Mouse (Mus musculus) left cerebral cortex, adult 8-10 months (tissue): ENCODE results near the gene Hist1h3c. TPM values are rescaled to one million over a fixed set of nuclear protein-coding genes. Genes with fewer than 3 reads are reported as not detected.
"Not testable (repeated sequence)": the region's sequence is repeated elsewhere in the genome, so short reads cannot be mapped to it uniquely, and the experiment has no call there.

Experiments used
- DNase-seq, 2 experiments: peaks; one replicate each; pipeline ENCODE4 v3.0.0; 2022; ENCODE audit warnings: low spot score in 2 of 2
- total RNA-seq, 4 experiments: library from RNA; stranded (reverse); gene quantifications; 2 replicates each; pipeline ENCODE4 v1.2.4; 2022

Gene Hist1h3c
- total RNA-seq = 1 to 10 TPM; 1.1 to 3.3 (median 2.8) TPM

DNA sequence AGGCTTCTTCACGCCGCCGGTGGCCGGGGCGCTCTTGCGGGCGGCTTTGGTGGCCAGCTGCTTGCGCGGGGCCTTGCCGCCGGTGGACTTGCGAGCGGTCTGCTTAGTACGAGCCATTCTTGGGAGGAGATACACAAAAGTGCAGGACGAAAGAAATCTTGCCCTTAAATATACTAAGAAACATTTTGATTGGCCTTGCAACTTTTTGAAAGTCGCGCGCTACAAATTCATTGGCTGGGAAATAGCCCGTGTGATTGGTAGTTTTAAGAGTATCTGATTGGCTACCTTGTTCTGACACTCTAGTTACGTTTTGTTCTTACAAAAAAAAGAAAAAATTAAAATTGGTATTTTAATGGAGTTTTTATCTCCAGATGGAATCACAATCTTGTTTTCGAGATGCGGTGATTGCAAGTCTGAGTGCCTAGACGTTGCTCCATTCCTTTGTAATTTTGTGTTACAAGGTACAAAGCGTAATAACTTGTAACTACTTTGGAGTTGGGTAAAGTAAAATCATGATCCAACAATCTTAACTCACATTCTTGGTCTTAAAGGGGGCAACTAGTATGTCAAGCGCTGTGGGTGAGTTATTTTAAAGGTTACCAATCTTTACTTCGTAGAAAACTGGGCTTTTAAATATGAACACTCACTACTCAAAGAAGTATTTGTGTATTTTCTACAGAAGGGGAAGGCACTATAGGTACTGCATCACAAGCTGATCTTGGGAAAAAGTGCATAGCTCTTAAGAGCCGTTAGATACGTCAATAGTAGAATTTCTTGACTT, at the start of gene Hist1h3c:
Gene Hist1h3c, minus strand, starts transcription at position 222 of the 781 bp plus-strand sequence.
- peak; percentile 71 to 81 for DNase-seq

DNA sequence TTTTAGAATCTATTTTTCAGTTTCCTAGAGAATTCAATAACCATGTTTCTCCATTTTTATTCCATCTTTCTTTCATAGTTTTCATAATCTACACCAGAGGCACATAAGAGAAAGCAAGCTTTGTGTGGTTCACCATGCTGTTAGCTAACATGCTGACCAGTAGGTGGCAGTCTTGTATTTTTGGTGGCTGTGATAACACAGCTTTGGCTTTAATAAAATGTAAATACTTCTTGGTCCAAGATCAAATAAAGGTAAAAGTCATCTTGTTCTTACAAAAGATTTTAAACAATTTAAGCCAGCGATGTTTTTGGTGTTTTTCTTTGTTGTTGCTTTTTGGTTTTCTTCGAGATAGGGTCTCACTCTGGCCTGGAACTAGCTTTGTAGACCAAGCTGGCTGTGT, 47.1 kb upstream of the Hist1h3c start:
- DNase-seq = peak in 1 of 2 experiments; percentile 15

DNA sequence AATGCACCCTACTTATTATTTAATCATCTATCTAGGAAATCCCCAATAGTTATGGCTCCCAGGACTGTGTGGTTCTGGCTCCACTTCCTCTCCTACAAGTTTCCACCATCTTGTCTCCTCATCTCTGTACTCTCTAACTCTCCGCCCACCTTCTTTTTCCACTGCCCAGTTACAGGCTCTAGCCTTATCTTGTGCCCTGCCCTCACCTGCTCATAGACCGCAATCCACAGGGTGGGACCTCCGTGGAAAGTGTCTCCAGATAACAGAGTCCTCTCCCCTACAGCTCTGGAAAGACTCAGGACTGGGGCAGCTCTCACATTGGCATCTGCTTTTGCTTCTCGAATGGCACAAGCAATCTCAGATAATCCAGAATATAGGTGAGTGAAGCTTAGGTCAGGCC, 33.6 kb upstream of the Hist1h3c start:
- no peak for DNase-seq

- DNase-seq = no peak
Observed at GRCm38 (mm10) chr13:23778339-23778738, 32.9 kb upstream of the Hist1h3c start.

GRCm38 (mm10) chr13:23772561-23773313, 27.3 kb upstream of the Hist1h3c start:
- DNase-seq = no peak

GRCm38 (mm10) chr13:23769613-23770012, 24.2 kb upstream of the Hist1h3c start, which contains the start of gene Trim38:
Trim38 (plus strand) TSS chr13:23769913.
- not testable (repeated sequence) for DNase-seq

DNA sequence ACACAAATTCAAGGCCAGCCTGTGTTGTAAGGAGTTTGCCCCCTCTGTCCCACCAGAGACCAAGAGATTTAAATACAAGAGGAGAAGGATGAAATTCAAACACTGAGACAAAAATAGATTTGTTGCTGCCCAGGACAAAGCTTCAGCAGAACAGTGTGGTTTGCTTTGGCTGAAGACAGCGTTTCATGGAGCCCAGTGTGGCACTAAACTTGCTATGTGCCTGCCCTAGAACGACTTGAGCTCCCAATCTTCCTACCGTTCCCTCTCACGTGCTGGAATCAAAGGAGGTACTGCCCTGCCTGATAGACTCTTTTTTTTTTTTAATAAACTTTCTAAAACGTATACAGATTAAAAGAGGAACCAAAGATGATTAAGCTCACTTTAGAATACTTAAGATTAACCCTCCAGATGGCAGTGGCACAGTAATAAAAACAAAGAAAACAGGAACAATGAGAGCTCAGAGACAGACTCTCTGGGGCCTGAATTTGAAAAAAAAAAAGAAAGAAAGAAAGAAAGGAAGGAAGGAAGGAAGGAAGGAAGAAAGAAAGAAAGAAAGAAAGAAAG, 23.5 kb upstream of the Hist1h3c start:
- DNase-seq = no peak

DNA sequence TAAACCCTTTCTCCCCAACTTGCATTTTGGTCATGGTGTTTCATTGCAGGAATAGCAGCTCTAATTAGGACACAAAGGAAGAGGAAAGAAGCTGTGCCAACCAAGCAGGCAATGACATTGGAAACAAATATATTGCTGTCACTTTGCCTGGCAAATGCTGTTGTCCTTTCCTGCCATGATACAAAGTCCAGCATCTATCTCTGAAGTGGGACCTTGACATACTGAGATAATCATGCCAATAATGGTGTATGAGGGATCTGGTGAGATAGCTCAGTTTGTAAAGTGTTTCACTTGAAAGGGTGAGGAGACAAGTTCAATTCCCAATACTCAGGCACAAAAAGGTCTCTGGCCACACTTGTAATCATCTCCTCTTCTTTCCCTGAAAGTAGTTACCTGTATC, 21.4 kb upstream of the Hist1h3c start:
- no peak for DNase-seq

GRCm38 (mm10) chr13:23765172-23765513, 19.7 kb upstream of the Hist1h3c start:
- no peak for DNase-seq

- DNase-seq = no peak
Observed at GRCm38 (mm10) chr13:23764324-23765171, 19.1 kb upstream of the Hist1h3c start.

DNA sequence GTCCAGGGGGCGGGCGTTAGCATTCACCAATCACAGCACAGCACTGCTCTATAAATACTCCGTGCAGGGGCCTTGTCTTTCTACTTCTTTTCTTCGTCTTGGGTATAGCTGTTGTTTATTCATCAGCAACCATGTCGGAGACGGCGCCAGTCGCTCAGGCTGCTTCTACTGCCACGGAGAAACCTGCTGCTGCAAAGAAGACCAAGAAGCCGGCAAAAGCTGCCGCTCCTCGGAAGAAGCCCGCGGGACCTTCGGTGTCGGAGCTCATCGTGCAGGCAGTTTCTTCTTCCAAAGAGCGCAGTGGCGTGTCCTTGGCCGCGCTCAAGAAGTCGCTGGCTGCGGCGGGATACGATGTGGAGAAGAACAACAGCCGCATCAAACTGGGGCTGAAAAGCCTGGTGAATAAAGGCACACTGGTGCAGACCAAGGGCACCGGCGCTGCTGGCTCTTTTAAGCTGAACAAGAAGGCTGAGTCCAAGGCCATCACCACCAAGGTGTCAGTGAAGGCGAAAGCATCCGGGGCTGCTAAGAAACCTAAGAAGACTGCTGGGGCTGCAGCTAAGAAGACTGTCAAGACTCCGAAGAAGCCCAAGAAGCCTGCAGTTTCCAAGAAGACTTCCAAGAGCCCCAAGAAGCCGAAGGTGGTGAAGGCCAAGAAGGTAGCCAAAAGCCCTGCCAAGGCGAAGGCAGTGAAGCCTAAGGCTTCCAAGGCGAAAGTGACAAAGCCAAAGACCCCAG, 18.4 kb upstream of the Hist1h3c start, which contains the start of gene Hist1h1a:
Gene Hist1h1a, plus strand, starts transcription at position 81 of the 738 bp plus-strand sequence.
- DNase-seq = peak; percentile 67 to 79

- DNase-seq = no peak
Observed at GRCm38 (mm10) chr13:23763242-23763585, 17.8 kb upstream of the Hist1h3c start.

GRCm38 (mm10) chr13:23761871-23762821, 16.7 kb upstream of the Hist1h3c start, which contains the start of gene Hist1h3a:
Hist1h3a (minus strand) TSS chr13:23762386.
- peak; percentile 45 to 53 for DNase-seq

DNA sequence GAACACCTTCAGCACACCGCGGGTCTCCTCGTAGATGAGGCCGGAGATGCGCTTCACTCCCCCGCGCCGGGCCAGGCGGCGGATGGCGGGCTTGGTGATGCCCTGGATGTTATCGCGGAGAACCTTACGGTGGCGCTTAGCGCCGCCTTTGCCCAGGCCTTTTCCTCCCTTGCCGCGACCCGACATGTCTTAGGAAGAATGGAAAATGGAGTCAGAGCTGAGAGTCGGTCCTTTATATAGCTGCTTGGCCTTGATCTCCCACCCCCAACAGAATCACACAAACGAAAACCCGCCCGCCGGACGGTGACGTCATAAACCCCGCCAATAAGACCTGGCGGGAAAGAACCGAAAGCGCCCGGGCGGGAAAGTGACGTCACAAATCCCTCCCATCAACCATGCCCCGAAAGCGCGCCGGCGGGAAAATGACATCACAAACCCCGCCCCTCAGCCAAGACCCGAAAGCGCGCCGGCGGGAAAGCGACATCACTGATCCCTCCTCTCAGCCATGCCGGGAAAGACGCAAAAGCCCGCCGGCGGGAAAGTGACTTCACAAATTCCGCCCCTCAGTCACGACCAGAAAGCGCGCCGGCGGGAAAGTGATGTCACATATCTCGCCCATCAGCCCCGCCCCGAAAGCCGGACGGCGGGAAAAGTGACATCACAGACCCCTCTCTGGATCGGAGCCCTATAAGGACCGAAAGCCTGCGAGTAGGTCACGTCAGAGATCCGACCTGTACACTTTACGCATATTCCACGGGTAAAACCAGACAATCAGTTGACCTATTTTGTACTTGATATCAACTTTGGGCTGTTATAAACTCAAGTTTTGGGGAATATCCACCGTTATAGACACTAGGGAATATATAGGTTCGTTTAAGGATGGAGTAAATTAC, 15.8 kb upstream of the Hist1h3c start, which contains the start of gene Hist1h4a:
Gene Hist1h4a, minus strand, starts transcription at position 259 of the 893 bp plus-strand sequence.
- DNase-seq = peak; percentile 96 to 98

DNA sequence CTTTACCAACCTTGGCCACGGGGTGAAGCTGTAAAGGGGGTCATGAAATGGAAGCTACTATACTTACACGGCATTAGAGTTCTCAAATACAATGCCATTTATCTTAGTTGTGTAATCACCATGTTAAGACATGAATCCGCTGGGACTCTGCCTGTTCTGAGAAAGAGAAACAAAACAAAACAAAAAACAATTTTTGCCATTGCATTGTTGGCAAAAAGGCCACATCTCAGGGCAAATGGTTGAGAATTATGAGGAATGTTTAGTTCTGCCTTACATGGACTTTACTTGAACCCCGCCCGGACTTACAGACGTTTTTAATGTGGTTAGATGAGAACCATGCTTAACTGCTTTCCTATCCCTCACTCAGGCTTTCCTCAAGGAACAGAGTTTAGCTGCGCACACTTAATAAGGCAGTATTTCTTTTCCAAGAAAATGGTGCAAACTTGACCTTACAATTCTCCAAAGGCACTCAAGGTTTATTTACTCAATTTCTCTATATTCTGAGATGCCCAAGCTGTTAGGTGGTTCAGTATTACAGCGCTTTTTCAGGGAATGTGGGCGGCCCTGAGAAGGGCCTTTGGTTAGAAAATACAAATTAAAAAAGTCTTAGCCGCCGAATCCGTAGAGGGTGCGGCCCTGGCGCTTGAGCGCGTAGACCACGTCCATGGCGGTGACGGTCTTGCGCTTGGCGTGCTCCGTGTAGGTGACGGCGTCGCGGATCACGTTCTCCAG, 15.0 kb upstream of the Hist1h3c start:
- DNase-seq = peak in 1 of 2 experiments; percentile 50

- DNase-seq = no peak
Observed at GRCm38 (mm10) chr13:23759916-23760239, 14.5 kb upstream of the Hist1h3c start.

DNA sequence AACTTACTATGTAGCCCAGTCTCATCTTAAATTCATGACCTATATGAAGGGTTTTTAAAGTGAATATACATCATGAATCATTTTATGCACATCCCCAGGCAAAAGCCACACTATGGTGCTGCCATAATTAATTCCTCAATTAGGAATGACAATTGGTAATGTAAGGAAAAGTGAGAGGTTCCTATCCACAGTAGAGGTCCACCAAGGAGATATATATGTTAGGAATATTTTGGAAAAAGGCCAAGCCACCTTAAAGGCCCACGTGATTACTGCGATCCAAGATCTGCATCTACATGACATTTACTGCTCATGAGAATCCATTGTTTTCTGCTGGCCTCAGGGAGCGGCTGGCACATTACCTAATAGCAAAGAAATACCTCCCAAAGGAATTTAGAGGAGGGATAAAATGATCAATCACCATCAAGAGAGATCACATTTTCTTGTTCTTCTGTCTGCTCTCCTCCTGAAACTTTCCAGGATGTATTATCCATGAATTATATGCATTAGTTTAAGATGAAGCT, 13.9 kb upstream of the Hist1h3c start:
- DNase-seq = no peak
